Mouse (Mus musculus): ENCODE measurements around the gene Fam111a. TPM values are rescaled to one million over a fixed set of nuclear protein-coding genes. Genes with fewer than 3 reads are reported as not detected.
"Not testable (repeated sequence)": the region's sequence is repeated elsewhere in the genome, so short reads cannot be mapped to it uniquely, and the experiment has no call there.

The Fam111a gene
- 1.2 and 1.4 TPM in 2 replicates for polyA plus RNA-seq (2012; rRNA removed)

- not testable (repeated sequence) for H3K4me3 ChIP-seq (ENCODE audit: insufficient read depth, low read length); H3K27ac ChIP-seq (ENCODE audit: insufficient read depth, low read length); H3K4me1 ChIP-seq (ENCODE audit: control insufficient read depth, insufficient read depth, low read length)
Observed at GRCm38 (mm10) chr19:12545440-12545839, at the start of gene Fam111a. Fam111a (plus strand) TSS chr19:12545740.

GRCm38 (mm10) chr19:12496241-12496640 is 49.3 kb upstream of the Fam111a start:
- Histone ChIP-seq H3K27ac (ENCODE audit: insufficient read depth, low read length) (no peak overlapping the region), H3K4me3 (ENCODE audit: insufficient read depth, low read length) (no peak overlapping the region), H3K4me1 (ENCODE audit: control insufficient read depth, insufficient read depth, low read length) (peaks cover 6% of the 10 kb centered on the region; the same call in 1 of the 2 replicates)
- TF ChIP-seq CTCF (IDR thresholded peaks at IDR 0.05; ENCODE audit: extremely low read depth, insufficient read depth, low read length) (no peak), POLR2A (IDR thresholded peaks at IDR 0.05; ENCODE audit: extremely low read depth, insufficient read depth, low read length) (no peak)

GRCm38 (mm10) chr19:12497909-12498308 is 47.6 kb upstream of the Fam111a start:
- peaks cover 6% of the 10 kb centered on the region; the same call in 1 of the 2 replicates for H3K4me1 ChIP-seq (ENCODE audit: control insufficient read depth, insufficient read depth, low read length)
- no peak overlapping the region for H3K4me3 ChIP-seq (ENCODE audit: insufficient read depth, low read length)
- no peak overlapping the region for H3K27ac ChIP-seq (ENCODE audit: insufficient read depth, low read length)
- TF ChIP-seq POLR2A (IDR thresholded peaks at IDR 0.05; ENCODE audit: extremely low read depth, insufficient read depth, low read length) (no peak), CTCF (IDR thresholded peaks at IDR 0.05; ENCODE audit: extremely low read depth, insufficient read depth, low read length) (no peak)

- H3K4me3 ChIP-seq (ENCODE audit: insufficient read depth, low read length): peak overlapping the region; percentile 12; the same call in 1 of the 2 replicates
- peaks cover 6% of the 10 kb centered on the region; the same call in 1 of the 2 replicates for H3K4me1 ChIP-seq (ENCODE audit: control insufficient read depth, insufficient read depth, low read length)
- H3K27ac ChIP-seq (ENCODE audit: insufficient read depth, low read length): no peak overlapping the region
- TF ChIP-seq CTCF (IDR thresholded peaks at IDR 0.05; ENCODE audit: extremely low read depth, insufficient read depth, low read length) (no peak), POLR2A (IDR thresholded peaks at IDR 0.05; ENCODE audit: extremely low read depth, insufficient read depth, low read length) (no peak)
Observed at GRCm38 (mm10) chr19:12498321-12498720, 47.2 kb upstream of the Fam111a start.

- TF ChIP-seq CTCF (IDR thresholded peaks at IDR 0.05; ENCODE audit: extremely low read depth, insufficient read depth, low read length): no peak
- no peak for TF ChIP-seq POLR2A (IDR thresholded peaks at IDR 0.05; ENCODE audit: extremely low read depth, insufficient read depth, low read length)
- H3K4me1 ChIP-seq (ENCODE audit: control insufficient read depth, insufficient read depth, low read length): peaks cover 6% of the 10 kb centered on the region; the same call in 1 of the 2 replicates
- H3K4me3 ChIP-seq (ENCODE audit: insufficient read depth, low read length): peak overlapping the region; percentile 75
- no peak overlapping the region for H3K27ac ChIP-seq (ENCODE audit: insufficient read depth, low read length)
Observed at GRCm38 (mm10) chr19:12498941-12499340, 46.6 kb upstream of the Fam111a start.

GRCm38 (mm10) chr19:12499485-12499884 is 46.1 kb upstream of the Fam111a start:
- no peak for TF ChIP-seq CTCF (IDR thresholded peaks at IDR 0.05; ENCODE audit: extremely low read depth, insufficient read depth, low read length)
- TF ChIP-seq POLR2A (IDR thresholded peaks at IDR 0.05; ENCODE audit: extremely low read depth, insufficient read depth, low read length): no peak
- H3K4me1 ChIP-seq (ENCODE audit: control insufficient read depth, insufficient read depth, low read length): peaks cover 6% of the 10 kb centered on the region; the same call in 1 of the 2 replicates
- peak overlapping the region; percentile 75 for H3K4me3 ChIP-seq (ENCODE audit: insufficient read depth, low read length)
- H3K27ac ChIP-seq (ENCODE audit: insufficient read depth, low read length): 0 out of 2 replicates have a peak overlapping the region, but pooled peaks have one; percentile 11

GRCm38 (mm10) chr19:12500124-12500523 is 45.4 kb upstream of the Fam111a start:
- peak; percentile 75 for TF ChIP-seq POLR2A (IDR thresholded peaks at IDR 0.05; ENCODE audit: extremely low read depth, insufficient read depth, low read length)
- no peak for TF ChIP-seq CTCF (IDR thresholded peaks at IDR 0.05; ENCODE audit: extremely low read depth, insufficient read depth, low read length)
- Histone ChIP-seq H3K27ac (ENCODE audit: insufficient read depth, low read length) (peak overlapping the region; percentile 92; the same call in 1 of the 2 replicates), H3K4me3 (ENCODE audit: insufficient read depth, low read length) (peak overlapping the region; percentile 75), H3K4me1 (ENCODE audit: control insufficient read depth, insufficient read depth, low read length) (peaks cover 5% of the 10 kb centered on the region; the same call in 1 of the 2 replicates)

- H3K4me1 ChIP-seq (ENCODE audit: control insufficient read depth, insufficient read depth, low read length): peaks cover 3% of the 10 kb centered on the region; the same call in 1 of the 2 replicates
- peak overlapping the region; percentile 92 for H3K27ac ChIP-seq (ENCODE audit: insufficient read depth, low read length)
- TF ChIP-seq CTCF (IDR thresholded peaks at IDR 0.05; ENCODE audit: extremely low read depth, insufficient read depth, low read length) (no peak), POLR2A (IDR thresholded peaks at IDR 0.05; ENCODE audit: extremely low read depth, insufficient read depth, low read length) (no peak)
- H3K4me3 ChIP-seq (ENCODE audit: insufficient read depth, low read length): peak overlapping the region; percentile 75
Observed at GRCm38 (mm10) chr19:12500881-12501311, 44.6 kb upstream of the Fam111a start.

- peak within 1 kb of the TSS; percentile 92 for H3K27ac ChIP-seq (ENCODE audit: insufficient read depth, low read length)
- peaks cover 3% of the 10 kb centered on the region; the same call in 1 of the 2 replicates for H3K4me1 ChIP-seq (ENCODE audit: control insufficient read depth, insufficient read depth, low read length)
- peak; percentile 91 for TF ChIP-seq CTCF (IDR thresholded peaks at IDR 0.05; ENCODE audit: extremely low read depth, insufficient read depth, low read length)
- no peak for TF ChIP-seq POLR2A (IDR thresholded peaks at IDR 0.05; ENCODE audit: extremely low read depth, insufficient read depth, low read length)
- peak within 1 kb of the TSS; percentile 75 for H3K4me3 ChIP-seq (ENCODE audit: insufficient read depth, low read length)
Observed at GRCm38 (mm10) chr19:12501370-12502347, 43.9 kb upstream of the Fam111a start, which contains the start of gene Dtx4. Dtx4 (minus strand) TSS chr19:12501454.
